Mouse (Mus musculus): ENCODE data around the gene Gpr107.
A peak's percentile ranks its signal among the peaks of the same experiment; 100 is the strongest.

Gene Gpr107

GRCm38 (mm10) chr2:31127899-31128298 lies 24.2 kb upstream of the Gpr107 start:
- DNase-seq, result peak; percentile 95

GRCm38 (mm10) chr2:31129742-31130518 lies 22.2 kb upstream of the Gpr107 start:
- DNase-seq, result peak; percentile 91

- DNase-seq, result peak; percentile 93
Measured at GRCm38 (mm10) chr2:31130815-31131299, 21.3 kb upstream of the Gpr107 start.

- DNase-seq, result peak; percentile 96
Measured at GRCm38 (mm10) chr2:31132682-31133081, 19.4 kb upstream of the Gpr107 start.

- no peak for DNase-seq
Measured at GRCm38 (mm10) chr2:31133981-31134380, 18.1 kb upstream of the Gpr107 start.

- peak; percentile 93 for DNase-seq
Measured at GRCm38 (mm10) chr2:31135512-31135931, 16.6 kb upstream of the Gpr107 start.

GRCm38 (mm10) chr2:31136338-31136737 lies 15.8 kb upstream of the Gpr107 start:
- DNase-seq, result no peak

GRCm38 (mm10) chr2:31137018-31137590 lies 15.0 kb upstream of the Gpr107 start:
- DNase-seq, result no peak

GRCm38 (mm10) chr2:31139174-31139632 lies 12.9 kb upstream of the Gpr107 start:
- no peak for DNase-seq

- no peak for DNase-seq
Measured at GRCm38 (mm10) chr2:31139991-31140771, 11.9 kb upstream of the Gpr107 start.

- DNase-seq, result peak; percentile 93
Measured at GRCm38 (mm10) chr2:31140772-31141073, 11.4 kb upstream of the Gpr107 start.

- DNase-seq, result peak; percentile 96
Measured at GRCm38 (mm10) chr2:31141074-31141866, 10.8 kb upstream of the Gpr107 start.

GRCm38 (mm10) chr2:31141867-31142454 lies 10.2 kb upstream of the Gpr107 start, which contains the start of gene Fnbp1:
Gene Fnbp1 (minus strand): TSS chr2:31142008.
- peak; percentile 99 for DNase-seq

- DNase-seq, result peak; percentile 96
Measured at GRCm38 (mm10) chr2:31142505-31142904, 9.6 kb upstream of the Gpr107 start.

- peak; percentile 88 for DNase-seq
Measured at GRCm38 (mm10) chr2:31143326-31143725, 8.8 kb upstream of the Gpr107 start.

- no peak for DNase-seq
Measured at GRCm38 (mm10) chr2:31143768-31144695, 8.1 kb upstream of the Gpr107 start.

- peak; percentile 90 for DNase-seq
Measured at GRCm38 (mm10) chr2:31144901-31145300, 7.2 kb upstream of the Gpr107 start.

GRCm38 (mm10) chr2:31147054-31147453 lies 5.1 kb upstream of the Gpr107 start:
- no peak for DNase-seq

- no peak for DNase-seq
Measured at GRCm38 (mm10) chr2:31150762-31151161, 1.4 kb upstream of the Gpr107 start.

GRCm38 (mm10) chr2:31156846-31157245 lies 4.7 kb downstream of the Gpr107 start:
- no peak for DNase-seq
